Mouse (Mus musculus) forebrain, embryonic 16.5 days (tissue): Measurements from ENCODE around the gene Cdc37l1. TPM values are rescaled to one million over a fixed set of nuclear protein-coding genes. Genes with fewer than 3 reads are reported as not detected.

ENCODE experiments used
- ATAC-seq: fragments of 200-750 bp; cut with Nextera tagmentation; 2 replicates; pipeline ENCODE4 v1.8.0; 2017; ENCODE audit warnings: mild to moderate bottlenecking, moderate library complexity
- H3K27ac ChIP-seq: fragments of 300-500 bp; sonication (generic); 2 replicates; pipeline ENCODE4 v1.5.1; 2014; ENCODE audit warnings: low read length, control low read depth
- H3K27me3 ChIP-seq: fragments of 300-500 bp; sonication (generic); replicated peaks from 2 replicates; pipeline ENCODE4 v1.6.1; 2014; ENCODE audit warnings: low read length; ENCODE audit not compliant: control insufficient read depth, insufficient read depth
- H3K36me3 ChIP-seq: fragments of 300-500 bp; sonication (generic); 2 replicates; pipeline ENCODE4 v1.6.1; 2014; ENCODE audit not compliant: control insufficient read depth, insufficient read depth
- H3K4me1 ChIP-seq: fragments of 300-500 bp; sonication (generic); replicated peaks from 2 replicates; pipeline ENCODE4 v1.6.1; 2014; ENCODE audit warnings: low read length; ENCODE audit not compliant: control insufficient read depth, insufficient read depth
- H3K4me2 ChIP-seq: fragments of 300-500 bp; sonication (generic); 2 replicates; pipeline ENCODE4 v1.6.1; 2014; ENCODE audit warnings: mild to moderate bottlenecking, low read length, control low read depth
- H3K4me3 ChIP-seq: fragments of 300-500 bp; sonication (generic); replicated peaks from 2 replicates; pipeline ENCODE4 v1.5.1; 2014; ENCODE audit warnings: mild to moderate bottlenecking, low read length, control low read depth
- H3K9ac ChIP-seq: fragments of 300-500 bp; sonication (generic); replicated peaks from 2 replicates; pipeline ENCODE4 v1.6.1; 2014; ENCODE audit warnings: low read depth, low read length, control low read depth
- H3K9me3 ChIP-seq: fragments of 300-500 bp; sonication (generic); 2 replicates; pipeline ENCODE4 v1.6.1; 2016; ENCODE audit warnings: low read length; ENCODE audit not compliant: control insufficient read depth
- WGBS: fragments of 180-500 bp; shearing (Covaris S2); extraction: QIAGEN DNeasy Blood & Tissue Kit; methylation state at CpG from one replicate; pipeline ENCODE4 v1.1.7; 2014; 5-methylcytosine and 5-hydroxymethylcytosine counted together
- polyA plus RNA-seq: library from polyadenylated mRNA; unstranded; fragments of >200 nt; fragmentation: Nextera tagmentation; extraction: Ambion mirVana; gene quantifications from 2 replicates; pipeline ENCODE4 v1.2.1, GENCODE M21; 2015

Gene Cdc37l1
- polyA plus RNA-seq, 1 experiment from 2014 or later, result 56.6 TPM

GRCm38 (mm10) chr19:29016204-29016765 is 26.1 kb downstream of the Cdc37l1 start:
- no peak for ATAC-seq
- Histone ChIP-seq H3K9me3 (no peaks in the 10 kb centered on the region), H3K36me3 (peaks cover 33% of the 10 kb centered on the region), H3K27ac (no peak overlapping the region), H3K4me2 (no peak overlapping the region), H3K27me3 (no peaks in the 10 kb centered on the region), H3K9ac (no peak overlapping the region), H3K4me3 (no peak overlapping the region), H3K4me1 (no peaks in the 10 kb centered on the region)
- WGBS, result 86% methylated on average over 5 of the region's 5 CpGs

GRCm38 (mm10) chr19:29016786-29017185 is 26.6 kb downstream of the Cdc37l1 start:
- Histone ChIP-seq H3K4me2 (no peak overlapping the region), H3K27ac (no peak overlapping the region), H3K4me3 (no peak overlapping the region), H3K9me3 (no peaks in the 10 kb centered on the region), H3K27me3 (no peaks in the 10 kb centered on the region), H3K9ac (no peak overlapping the region), H3K4me1 (no peaks in the 10 kb centered on the region), H3K36me3 (peaks cover 34% of the 10 kb centered on the region)
- ATAC-seq, result no peak
- 87% methylated on average over 5 of the region's 5 CpGs for WGBS

DNA sequence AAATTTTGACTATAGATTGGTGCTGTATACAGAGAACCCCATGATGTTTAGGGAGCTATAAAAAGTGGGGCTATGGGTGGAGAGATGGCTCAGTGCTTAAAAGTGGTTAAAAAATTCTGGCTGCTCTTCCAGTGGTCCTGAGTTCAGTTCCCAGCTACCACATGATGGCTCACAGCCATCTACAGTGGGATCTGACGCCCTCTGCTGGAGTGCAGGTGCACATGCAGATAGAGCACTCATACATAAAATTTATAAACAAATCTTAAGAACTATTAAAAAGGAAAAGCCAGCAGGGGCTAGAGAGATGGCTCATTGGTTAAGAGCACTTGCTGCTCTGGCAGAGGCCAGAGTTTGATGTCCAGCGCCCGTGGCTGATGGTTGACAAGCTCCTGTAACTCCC is 29.5 kb downstream of the Cdc37l1 start:
- H3K4me3 ChIP-seq, result no peak overlapping the region
- no peaks in the 10 kb centered on the region for H3K27me3 ChIP-seq
- H3K4me2 ChIP-seq, result no peak overlapping the region
- 95% methylated on average over 3 of the region's 3 CpGs for WGBS
- H3K4me1 ChIP-seq, result peaks cover 6% of the 10 kb centered on the region; the same call in 1 of the 2 replicates
- no peak for ATAC-seq
- H3K27ac ChIP-seq, result no peak overlapping the region
- H3K9ac ChIP-seq, result no peak overlapping the region
- peaks cover 38% of the 10 kb centered on the region for H3K36me3 ChIP-seq
- H3K9me3 ChIP-seq, result no peaks in the 10 kb centered on the region

DNA sequence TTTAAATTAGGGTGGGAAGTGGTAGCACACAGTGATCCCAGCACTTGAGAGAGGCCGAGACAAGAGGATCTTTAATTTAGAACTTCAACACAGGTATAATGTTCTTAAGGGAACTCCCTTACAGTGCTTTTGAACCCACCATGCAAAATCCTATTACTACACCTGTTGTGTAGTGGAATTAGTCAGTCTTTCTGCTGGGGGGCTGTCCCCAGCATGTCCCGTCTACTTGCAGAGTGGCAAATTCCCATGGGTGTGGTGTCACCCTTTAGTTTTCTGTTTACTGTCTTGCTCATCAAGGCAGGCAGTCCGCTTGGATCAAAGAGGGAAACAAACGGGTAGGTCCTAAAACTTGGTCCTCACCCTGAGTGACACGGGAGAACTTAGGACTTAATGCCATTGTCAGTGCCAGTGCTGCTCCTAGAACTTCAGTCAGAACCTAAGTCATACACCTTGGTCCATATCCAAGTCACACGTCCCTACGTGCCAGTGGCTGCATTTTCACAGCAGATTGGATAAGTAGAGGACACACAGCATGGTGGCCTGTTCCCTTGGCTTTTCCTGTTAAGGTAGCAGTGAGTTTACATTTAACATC is 31.7 kb downstream of the Cdc37l1 start:
- Histone ChIP-seq H3K9ac (no peak overlapping the region), H3K27me3 (no peaks in the 10 kb centered on the region), H3K4me2 (no peak overlapping the region), H3K4me3 (no peak overlapping the region), H3K36me3 (peaks cover 30% of the 10 kb centered on the region), H3K9me3 (no peaks in the 10 kb centered on the region), H3K4me1 (peaks cover 6% of the 10 kb centered on the region; the same call in 1 of the 2 replicates), H3K27ac (no peak overlapping the region)
- ATAC-seq, result no peak
- 90% methylated on average over 7 of the region's 7 CpGs for WGBS

GRCm38 (mm10) chr19:29024391-29024947 is 34.3 kb downstream of the Cdc37l1 start:
- peak; percentile 85 for ATAC-seq
- H3K9me3 ChIP-seq, result no peaks in the 10 kb centered on the region
- no peak overlapping the region for H3K4me2 ChIP-seq
- H3K4me1 ChIP-seq, result peaks cover 6% of the 10 kb centered on the region; the same call in 1 of the 2 replicates
- H3K27me3 ChIP-seq, result no peaks in the 10 kb centered on the region
- no peak overlapping the region for H3K4me3 ChIP-seq
- H3K27ac ChIP-seq, result no peak overlapping the region
- peaks cover 25% of the 10 kb centered on the region for H3K36me3 ChIP-seq
- 51% methylated on average over 11 of the region's 11 CpGs for WGBS
- H3K9ac ChIP-seq, result no peak overlapping the region

DNA sequence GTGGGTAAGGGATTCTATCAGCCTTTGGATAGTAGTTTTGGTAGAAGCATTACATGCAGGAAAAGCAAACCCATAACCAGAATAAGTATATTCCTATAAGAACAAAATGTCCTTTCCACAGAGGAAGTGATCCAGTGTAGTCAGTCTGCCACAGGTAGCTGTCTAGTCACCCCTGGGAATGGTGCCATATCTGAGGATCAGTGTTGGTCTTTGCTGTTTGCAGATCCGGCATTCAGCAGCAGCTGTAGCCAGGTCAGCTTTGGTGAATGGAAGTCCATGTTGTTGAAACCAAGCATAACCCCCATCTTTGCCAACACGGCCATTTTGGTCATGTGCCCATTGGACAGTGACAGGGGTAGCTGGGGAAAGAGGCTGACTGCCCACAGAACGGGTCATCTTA is 41.6 kb downstream of the Cdc37l1 start:
- 94% methylated on average over 3 of the region's 3 CpGs for WGBS
- no peaks in the 10 kb centered on the region for H3K9me3 ChIP-seq

DNA sequence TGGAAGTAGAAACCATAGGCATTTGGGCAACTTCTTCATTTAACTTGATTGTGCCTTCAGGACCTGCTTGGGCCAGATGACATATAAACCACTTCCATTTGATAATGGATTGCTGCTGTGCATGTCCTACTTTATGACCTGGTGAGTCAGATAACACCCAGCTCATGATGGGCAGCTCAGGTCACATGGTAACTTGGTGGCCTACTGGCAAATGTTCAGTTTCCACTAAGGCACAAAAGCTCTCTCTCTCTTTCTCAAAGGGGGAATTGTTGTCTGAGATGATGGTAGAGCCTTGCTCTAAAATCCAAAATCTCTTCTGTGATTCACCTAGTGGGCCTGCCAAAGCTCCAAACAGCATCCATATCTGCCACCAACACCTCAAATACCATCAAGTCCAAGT is 42.5 kb downstream of the Cdc37l1 start:
- Histone ChIP-seq H3K9ac (no peak overlapping the region), H3K4me3 (no peak overlapping the region), H3K36me3 (peaks cover 2% of the 10 kb centered on the region; the same call in 1 of the 2 replicates), H3K27ac (no peak overlapping the region), H3K4me2 (no peak overlapping the region), H3K9me3 (no peaks in the 10 kb centered on the region), H3K27me3 (no peaks in the 10 kb centered on the region), H3K4me1 (no peaks in the 10 kb centered on the region)
- no peak for ATAC-seq

More for the DNA sequence above, 41.6 kb downstream of the Cdc37l1 start:
- Histone ChIP-seq H3K4me3 (no peak overlapping the region), H3K9ac (no peak overlapping the region), H3K4me1 (no peaks in the 10 kb centered on the region), H3K4me2 (no peak overlapping the region), H3K27me3 (no peaks in the 10 kb centered on the region), H3K36me3 (peaks cover 5% of the 10 kb centered on the region), H3K27ac (no peak overlapping the region)
- ATAC-seq, result no peak

GRCm38 (mm10) chr19:29037026-29037425 is 46.9 kb downstream of the Cdc37l1 start:
- 89% methylated on average over 5 of the region's 5 CpGs for whole genome bisulfite sequencing
- no peak overlapping the region for H3K4me2 ChIP-seq
- ATAC-seq, result no peak

DNA sequence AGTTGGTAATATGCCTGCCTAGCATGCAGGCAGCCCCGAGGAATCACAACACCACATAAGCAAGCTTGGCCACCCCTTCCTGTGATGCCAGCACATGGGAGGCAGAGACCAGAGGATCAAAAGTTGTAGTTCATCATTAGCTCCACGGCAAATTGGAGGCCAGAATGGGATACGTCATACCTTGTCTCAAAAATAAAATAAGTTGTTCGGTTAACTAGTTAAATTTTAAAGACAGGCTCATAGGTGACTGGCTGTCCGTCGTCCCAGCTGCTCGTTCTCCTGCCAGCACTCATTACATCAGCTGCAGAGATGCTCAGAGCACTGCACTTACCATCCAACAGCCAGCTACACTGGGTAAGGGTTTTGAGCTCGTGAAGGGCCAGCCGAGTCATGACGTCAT is 47.4 kb downstream of the Cdc37l1 start:
- ATAC-seq, result no peak
- H3K36me3 ChIP-seq, result 0 out of 2 replicates have a peak, but pooled peaks cover 2% of the 10 kb centered on the region
- no peaks in the 10 kb centered on the region for H3K9me3 ChIP-seq
- H3K27ac ChIP-seq, result no peak overlapping the region
- H3K27me3 ChIP-seq, result no peaks in the 10 kb centered on the region
- no peak overlapping the region for H3K4me3 ChIP-seq
- H3K4me2 ChIP-seq, result no peak overlapping the region
- H3K4me1 ChIP-seq, result no peaks in the 10 kb centered on the region
- WGBS, result 86% methylated on average over 10 of the region's 10 CpGs
- no peak overlapping the region for H3K9ac ChIP-seq

More at GRCm38 (mm10) chr19:29037026-29037425, 46.9 kb downstream of the Cdc37l1 start:
- Histone ChIP-seq H3K27ac (no peak overlapping the region), H3K9me3 (no peaks in the 10 kb centered on the region), H3K27me3 (no peaks in the 10 kb centered on the region), H3K4me1 (no peaks in the 10 kb centered on the region), H3K9ac (no peak overlapping the region), H3K4me3 (no peak overlapping the region), H3K36me3 (0 out of 2 replicates have a peak, but pooled peaks cover 2% of the 10 kb centered on the region)
